8 mouse cellular contexts compared by ENCODE assay signal in genomic region chr6:29524034-29524489, GRCm38 (mm10). TPM values are rescaled to one million over a fixed set of nuclear protein-coding genes. Genes with fewer than 3 reads are reported as not detected.
DNase-seq lines count a peak whose midpoint lies in the region; ATAC-seq and TF ChIP-seq lines count a peak whose summit lies in the region.

No protein-coding gene starts in this region.

- peaks cover 28% of the 10 kb centered on the region for H3K27me3 ChIP-seq in intestine, embryonic 14.5 days (replicated peaks; ENCODE audit: control insufficient read depth, insufficient read depth, low read length)
- peaks cover 19% of the 10 kb centered on the region for H3K27me3 ChIP-seq in intestine, postnatal 0 days (replicated peaks; ENCODE audit: control insufficient read depth, insufficient read depth, low read length)

- no peak overlapping the region for H3K9ac ChIP-seq in intestine, embryonic 14.5 days (ENCODE audit: low read length)
- no peak overlapping the region for H3K9ac ChIP-seq in intestine, postnatal 0 days (ENCODE audit: low read depth, low read length)

- H3K36me3 ChIP-seq in intestine, embryonic 14.5 days (ENCODE audit: control insufficient read depth, insufficient read depth, low read length): no peaks in the 10 kb centered on the region
- no peaks in the 10 kb centered on the region for H3K36me3 ChIP-seq in intestine, postnatal 0 days (ENCODE audit: control insufficient read depth, insufficient read depth)

- H3K27ac ChIP-seq in intestine, embryonic 14.5 days (ENCODE audit: low read depth): peak overlapping the region; percentile 57; the same call in 1 of the 2 replicates
- H3K27ac ChIP-seq in intestine, postnatal 0 days (ENCODE audit: low read depth, low read length): no peak overlapping the region; the same call in 1 of the 2 replicates

- no peak overlapping the region for H3K4me3 ChIP-seq in intestine, embryonic 14.5 days (ENCODE audit: low read depth, low read length)
- H3K4me3 ChIP-seq in intestine, postnatal 0 days (ENCODE audit: low read depth, low read length): no peak overlapping the region

- ATAC-seq in intestine, embryonic 14.5 days (replicated peaks; ENCODE audit: low FRiP score, low TSS enrichment, low read depth): peak; percentile 32; the same call in 1 of the 2 replicates
- no peak for ATAC-seq in intestine, postnatal 0 days
- peak; percentile 75 for ATAC-seq in granulocyte monocyte progenitor cell, adult 5-6 weeks (replicated peaks; ENCODE audit: poor library complexity, severe bottlenecking)

- H3K4me1 ChIP-seq in intestine, embryonic 14.5 days (replicated peaks; ENCODE audit: control insufficient read depth, insufficient read depth, low read length): peaks cover 37% of the 10 kb centered on the region
- no peaks in the 10 kb centered on the region; the same call in 1 of the 2 replicates for H3K4me1 ChIP-seq in intestine, postnatal 0 days (replicated peaks; ENCODE audit: control insufficient read depth, insufficient read depth, low read length)

- peak; percentile 71 for DNase-seq in intestine, embryonic 14.5 days (ENCODE audit: low spot score)
- DNase-seq in 3T3-L1 (ENCODE audit: low read depth, low spot score): peak; percentile 46
- DNase-seq in lung, postnatal 10 days: peak; percentile 65
- DNase-seq in adrenal gland, adult 8-10 months: no peak
- no peak for DNase-seq in thymus, postnatal 14 days
- DNase-seq in ovary, postnatal 10 days (ENCODE audit: low spot score): no peak

- H3K4me2 ChIP-seq in intestine, embryonic 14.5 days (ENCODE audit: low read length): no peak overlapping the region
- H3K4me2 ChIP-seq in intestine, postnatal 0 days (replicated peaks; ENCODE audit: low read depth): no peak overlapping the region

- TF ChIP-seq CTCF in intestine, postnatal 0 days (IDR thresholded peaks at IDR 0.05; ENCODE audit: low read depth): no peak

- 0 out of 2 replicates have a peak, but pooled peaks cover 3% of the 10 kb centered on the region for H3K9me3 ChIP-seq in intestine, embryonic 14.5 days (ENCODE audit: control insufficient read depth, low read length)
- no peaks in the 10 kb centered on the region for H3K9me3 ChIP-seq in intestine, postnatal 0 days (ENCODE audit: control insufficient read depth)

- WGBS in intestine, embryonic 14.5 days: 39% methylated on average over 6 of the region's 6 CpGs
- 50% methylated on average over 6 of the region's 6 CpGs for WGBS in intestine, postnatal 0 days

RNA-seq across cellular contexts. Expression of gene Irf5, which starts 2.4 kb away (rescaled TPM):
- polyA plus RNA-seq in intestine, embryonic 14.5 days (2014; fragmentation: Nextera tagmentation; extraction: Ambion mirVana): 6.9 and 7.7 TPM in 2 replicates
- polyA plus RNA-seq in intestine, postnatal 0 days (2015; fragmentation: Nextera tagmentation; extraction: Ambion mirVana): 4.2 and 4.3 TPM in 2 replicates
- 20.2 and 22.6 TPM in 2 replicates for total RNA-seq in granulocyte monocyte progenitor cell, adult 5-6 weeks (2014; fragmentation: Nextera tagmentation)
- 13.7 and 19.6 TPM in 2 replicates for total RNA-seq in granulocyte monocyte progenitor cell, adult 5-6 weeks (2017)
- 1 to 10 TPM; 5.1 to 7.8 (median 7.7) TPM for total RNA-seq in adrenal gland, adult 8-10 months (2022)

RNA-seq across cellular contexts. Expression of gene Kcp, which starts 16.3 kb away (rescaled TPM):
- polyA plus RNA-seq in intestine, embryonic 14.5 days (2014; fragmentation: Nextera tagmentation; extraction: Ambion mirVana): 25.2 and 28.6 TPM in 2 replicates
- polyA plus RNA-seq in intestine, postnatal 0 days (2015; fragmentation: Nextera tagmentation; extraction: Ambion mirVana): 2.7 and 3.8 TPM in 2 replicates
- total RNA-seq in granulocyte monocyte progenitor cell, adult 5-6 weeks (2014; fragmentation: Nextera tagmentation): not detected in 2 replicates
- 0.15 and 0.22 TPM in 2 replicates for total RNA-seq in granulocyte monocyte progenitor cell, adult 5-6 weeks (2017)
- 1 to 10 TPM; 1.7 to 2.5 (median 1.8) TPM for total RNA-seq in adrenal gland, adult 8-10 months (2022)

RNA-seq across cellular contexts. Expression of gene Atp6v1fnb, which starts 52.8 kb away (rescaled TPM):
- 0.28 TPM in 1 of 2 replicates, not detected in the other for polyA plus RNA-seq in intestine, embryonic 14.5 days (2014; fragmentation: Nextera tagmentation; extraction: Ambion mirVana)
- not detected in 2 replicates for polyA plus RNA-seq in intestine, postnatal 0 days (2015; fragmentation: Nextera tagmentation; extraction: Ambion mirVana)
- not detected in 2 replicates for total RNA-seq in granulocyte monocyte progenitor cell, adult 5-6 weeks (2014; fragmentation: Nextera tagmentation)
- total RNA-seq in granulocyte monocyte progenitor cell, adult 5-6 weeks (2017): 1.4 and 1.5 TPM in 2 replicates
- total RNA-seq in adrenal gland, adult 8-10 months (2022): 1 to 10 TPM in 1 of 4 experiments, under 1 TPM in 2, not detected in 1; 0.38 to 1.5 (median 0.91) TPM

RNA-seq across cellular contexts. Expression of gene Atp6v1f, which starts 56.5 kb away (rescaled TPM):
- 291 and 300 TPM in 2 replicates for polyA plus RNA-seq in intestine, embryonic 14.5 days (2014; fragmentation: Nextera tagmentation; extraction: Ambion mirVana)
- polyA plus RNA-seq in intestine, postnatal 0 days (2015; fragmentation: Nextera tagmentation; extraction: Ambion mirVana): 438 and 439 TPM in 2 replicates
- total RNA-seq in granulocyte monocyte progenitor cell, adult 5-6 weeks (2014; fragmentation: Nextera tagmentation): 192 and 201 TPM in 2 replicates
- 119 and 143 TPM in 2 replicates for total RNA-seq in granulocyte monocyte progenitor cell, adult 5-6 weeks (2017)
- 100 to 1,000 TPM; 218 to 251 (median 230) TPM for total RNA-seq in adrenal gland, adult 8-10 months (2022)

Comparison
In these comparisons a context has a peak if more than half of its experiments do, and no peak if none do; other contexts are left out.
1. DNase-seq: peak in intestine, embryonic 14.5 days (single experiment), 3T3-L1 (single experiment) and lung, postnatal 10 days (single experiment); none in adrenal gland, adult 8-10 months (single experiment), thymus, postnatal 14 days (single experiment) and ovary, postnatal 10 days (single experiment).